Mouse (Mus musculus): ENCODE results near the gene Pitpnc1. TPM values are rescaled to one million over a fixed set of nuclear protein-coding genes. Genes with fewer than 3 reads are reported as not detected.
A peak's percentile ranks its signal among the peaks of the same experiment; 100 is the strongest.

Pitpnc1 gene
- total and polyA plus RNA-seq, 2 experiments from 2014 or later, result 27.9 to 29.2 TPM

GRCm38 (mm10) chr11:107356224-107356623, 114.3 kb downstream of the Pitpnc1 start:
- no peak for TF ChIP-seq CTCF (IDR thresholded peaks at IDR 0.05; ENCODE audit: low read depth)
- no peak for TF ChIP-seq EP300 (IDR thresholded peaks at IDR 0.05; ENCODE audit: low read depth)
- H3K9ac ChIP-seq (replicated peaks; ENCODE audit: low read depth, low read length), result no peak overlapping the region
- DNase-seq (ENCODE audit: low spot score) (peak; percentile 22), ATAC-seq (ENCODE audit: insufficient read depth, low read depth) (no peak; the same call in 1 of the 2 replicates)
- H3K27me3 ChIP-seq (ENCODE audit: control insufficient read depth, insufficient read depth, low read length), result no peaks in the 10 kb centered on the region
- 66% methylated on average over 7 of the region's 7 CpGs for WGBS
- no peaks in the 10 kb centered on the region for H3K9me3 ChIP-seq (replicated peaks; ENCODE audit: control insufficient read depth, low read length)
- no peak overlapping the region for H3K4me3 ChIP-seq (ENCODE audit: low read depth, low read length)
- no peak overlapping the region for H3K4me2 ChIP-seq (ENCODE audit: low read depth, low read length)
- no peak overlapping the region for H3K27ac ChIP-seq (ENCODE audit: low read depth)
- H3K4me1 ChIP-seq (ENCODE audit: control insufficient read depth, insufficient read depth), result peaks cover 34% of the 10 kb centered on the region
- no peaks in the 10 kb centered on the region for H3K36me3 ChIP-seq (replicated peaks; ENCODE audit: control insufficient read depth, insufficient read depth, low read length)

GRCm38 (mm10) chr11:107355526-107355925, 115.0 kb downstream of the Pitpnc1 start:
- 50% methylated on average over 3 of the region's 3 CpGs for WGBS
- Histone ChIP-seq H3K4me3 (ENCODE audit: low read depth, low read length) (no peak overlapping the region), H3K27me3 (ENCODE audit: control insufficient read depth, insufficient read depth, low read length) (no peaks in the 10 kb centered on the region), H3K4me1 (ENCODE audit: control insufficient read depth, insufficient read depth) (peaks cover 34% of the 10 kb centered on the region), H3K27ac (ENCODE audit: low read depth) (peak overlapping the region; percentile 58), H3K36me3 (replicated peaks; ENCODE audit: control insufficient read depth, insufficient read depth, low read length) (no peaks in the 10 kb centered on the region), H3K9me3 (replicated peaks; ENCODE audit: control insufficient read depth, low read length) (no peaks in the 10 kb centered on the region), H3K9ac (replicated peaks; ENCODE audit: low read depth, low read length) (no peak overlapping the region), H3K4me2 (ENCODE audit: low read depth, low read length) (no peak overlapping the region)
- ATAC-seq (ENCODE audit: insufficient read depth, low read depth) (no peak), DNase-seq (ENCODE audit: low spot score) (no peak)
- no peak for TF ChIP-seq CTCF (IDR thresholded peaks at IDR 0.05; ENCODE audit: low read depth)
- no peak for TF ChIP-seq EP300 (IDR thresholded peaks at IDR 0.05; ENCODE audit: low read depth)

GRCm38 (mm10) chr11:107354499-107355143, 115.9 kb downstream of the Pitpnc1 start:
- no peaks in the 10 kb centered on the region for H3K9me3 ChIP-seq (replicated peaks; ENCODE audit: control insufficient read depth, low read length)
- peaks cover 34% of the 10 kb centered on the region for H3K4me1 ChIP-seq (ENCODE audit: control insufficient read depth, insufficient read depth)
- peak; percentile 33 for DNase-seq (ENCODE audit: low spot score)
- 70% methylated on average over 8 of the region's 8 CpGs for WGBS
- H3K27me3 ChIP-seq (ENCODE audit: control insufficient read depth, insufficient read depth, low read length), result no peaks in the 10 kb centered on the region
- H3K9ac ChIP-seq (replicated peaks; ENCODE audit: low read depth, low read length), result no peak overlapping the region
- H3K27ac ChIP-seq (ENCODE audit: low read depth), result peak overlapping the region; percentile 58
- TF ChIP-seq EP300 (IDR thresholded peaks at IDR 0.05; ENCODE audit: low read depth), result no peak
- no peak for TF ChIP-seq CTCF (IDR thresholded peaks at IDR 0.05; ENCODE audit: low read depth)
- no peak overlapping the region for H3K4me2 ChIP-seq (ENCODE audit: low read depth, low read length)
- H3K4me3 ChIP-seq (ENCODE audit: low read depth, low read length), result no peak overlapping the region
- H3K36me3 ChIP-seq (replicated peaks; ENCODE audit: control insufficient read depth, insufficient read depth, low read length), result no peaks in the 10 kb centered on the region
- ATAC-seq (ENCODE audit: insufficient read depth, low read depth), result peak; percentile 56

- ATAC-seq (ENCODE audit: insufficient read depth, low read depth) (peak; percentile 27), DNase-seq (ENCODE audit: low spot score) (no peak)
- 32% methylated on average over 7 of the region's 7 CpGs for WGBS
- H3K36me3 ChIP-seq (replicated peaks; ENCODE audit: control insufficient read depth, insufficient read depth, low read length), result no peaks in the 10 kb centered on the region
- no peak overlapping the region for H3K4me3 ChIP-seq (ENCODE audit: low read depth, low read length)
- H3K4me1 ChIP-seq (ENCODE audit: control insufficient read depth, insufficient read depth), result peaks cover 32% of the 10 kb centered on the region
- H3K9ac ChIP-seq (replicated peaks; ENCODE audit: low read depth, low read length), result no peak overlapping the region
- no peak for TF ChIP-seq CTCF (IDR thresholded peaks at IDR 0.05; ENCODE audit: low read depth)
- TF ChIP-seq EP300 (IDR thresholded peaks at IDR 0.05; ENCODE audit: low read depth), result no peak
- no peak overlapping the region for H3K4me2 ChIP-seq (ENCODE audit: low read depth, low read length)
- H3K27me3 ChIP-seq (ENCODE audit: control insufficient read depth, insufficient read depth, low read length), result no peaks in the 10 kb centered on the region
- H3K9me3 ChIP-seq (replicated peaks; ENCODE audit: control insufficient read depth, low read length), result no peaks in the 10 kb centered on the region
- peak overlapping the region; percentile 60 for H3K27ac ChIP-seq (ENCODE audit: low read depth)
Observed at GRCm38 (mm10) chr11:107352596-107352995, 117.9 kb downstream of the Pitpnc1 start.

- peaks cover 14% of the 10 kb centered on the region for H3K4me1 ChIP-seq (ENCODE audit: control insufficient read depth, insufficient read depth)
- DNase-seq (ENCODE audit: low spot score) (no peak), ATAC-seq (ENCODE audit: insufficient read depth, low read depth) (no peak)
- WGBS, result 87% methylated on average over 7 of the region's 7 CpGs
- TF ChIP-seq CTCF (IDR thresholded peaks at IDR 0.05; ENCODE audit: low read depth) (no peak), EP300 (IDR thresholded peaks at IDR 0.05; ENCODE audit: low read depth) (no peak)
- no peak overlapping the region for H3K4me2 ChIP-seq (ENCODE audit: low read depth, low read length)
- H3K4me3 ChIP-seq (ENCODE audit: low read depth, low read length), result no peak overlapping the region
- H3K27ac ChIP-seq (ENCODE audit: low read depth), result no peak overlapping the region
- H3K27me3 ChIP-seq (ENCODE audit: control insufficient read depth, insufficient read depth, low read length), result no peaks in the 10 kb centered on the region
- no peaks in the 10 kb centered on the region for H3K9me3 ChIP-seq (replicated peaks; ENCODE audit: control insufficient read depth, low read length)
- H3K36me3 ChIP-seq (replicated peaks; ENCODE audit: control insufficient read depth, insufficient read depth, low read length), result no peaks in the 10 kb centered on the region
- H3K9ac ChIP-seq (replicated peaks; ENCODE audit: low read depth, low read length), result no peak overlapping the region
Observed at GRCm38 (mm10) chr11:107349756-107350155, 120.7 kb downstream of the Pitpnc1 start.

GRCm38 (mm10) chr11:107343031-107343430, 127.5 kb downstream of the Pitpnc1 start:
- Histone ChIP-seq H3K9me3 (replicated peaks; ENCODE audit: control insufficient read depth, low read length) (no peaks in the 10 kb centered on the region), H3K27ac (ENCODE audit: low read depth) (peak overlapping the region; percentile 91; the same call in 1 of the 2 replicates), H3K4me3 (ENCODE audit: low read depth, low read length) (no peak overlapping the region), H3K27me3 (ENCODE audit: control insufficient read depth, insufficient read depth, low read length) (no peaks in the 10 kb centered on the region), H3K4me2 (ENCODE audit: low read depth, low read length) (no peak overlapping the region), H3K4me1 (ENCODE audit: control insufficient read depth, insufficient read depth) (peaks cover 25% of the 10 kb centered on the region), H3K9ac (replicated peaks; ENCODE audit: low read depth, low read length) (no peak overlapping the region), H3K36me3 (replicated peaks; ENCODE audit: control insufficient read depth, insufficient read depth, low read length) (no peaks in the 10 kb centered on the region)
- 71% methylated on average over 4 of the region's 4 CpGs for WGBS
- no peak for TF ChIP-seq CTCF (IDR thresholded peaks at IDR 0.05; ENCODE audit: low read depth)
- TF ChIP-seq EP300 (IDR thresholded peaks at IDR 0.05; ENCODE audit: low read depth), result no peak
- DNase-seq (ENCODE audit: low spot score), result no peak
- ATAC-seq (ENCODE audit: insufficient read depth, low read depth), result no peak
